Mouse (Mus musculus): Measurements from ENCODE around the gene Krt5.
"Not testable (repeated sequence)": the region's sequence is repeated elsewhere in the genome, so short reads cannot be mapped to it uniquely, and the experiment has no call there.

Gene Krt5

GRCm38 (mm10) chr15:101712720-101713119, at the start of gene Krt5:
Krt5 (minus strand) TSS chr15:101712898.
- DNase-seq: no peak

GRCm38 (mm10) chr15:101742711-101743110, 30.0 kb upstream of the Krt5 start, which contains the start of gene Krt71:
Krt71 (minus strand) TSS chr15:101743109.
- DNase-seq: peak; percentile 58

DNA sequence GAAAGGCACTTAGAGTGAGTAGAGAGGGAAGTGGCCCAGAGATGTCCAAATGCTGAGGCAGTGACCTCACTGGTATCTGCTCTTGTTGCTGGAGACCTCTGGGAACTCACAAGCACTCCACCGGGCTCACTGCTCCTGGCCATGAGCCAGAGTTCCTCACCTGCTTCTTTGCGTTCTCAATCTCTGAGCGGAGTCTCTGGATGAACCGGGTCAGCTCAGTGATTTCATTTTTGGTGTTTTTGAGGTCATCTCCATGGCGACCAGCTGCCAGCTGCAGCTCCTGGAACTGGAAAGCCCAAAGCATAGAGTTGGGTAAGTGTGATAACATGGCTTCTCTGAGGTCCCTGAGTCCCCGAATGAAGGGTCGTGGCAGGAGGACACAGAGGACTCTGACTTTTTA, 25.1 kb upstream of the Krt5 start:
- DNase-seq: no peak

DNA sequence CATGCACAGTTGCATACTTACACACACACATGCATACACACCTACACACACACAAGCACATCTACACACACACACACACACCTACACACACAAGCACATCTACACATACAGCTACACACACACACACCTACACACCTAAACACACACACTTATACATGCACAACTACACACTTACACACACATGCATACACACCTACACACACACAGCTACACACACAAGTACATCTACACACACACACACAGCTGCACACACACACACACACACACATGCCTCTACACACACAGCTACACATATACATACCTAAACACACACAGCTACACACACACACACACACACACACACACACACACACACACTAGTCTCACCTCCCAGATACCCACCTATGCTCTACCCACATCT, 18.0 kb upstream of the Krt5 start:
- no peak for DNase-seq

DNA sequence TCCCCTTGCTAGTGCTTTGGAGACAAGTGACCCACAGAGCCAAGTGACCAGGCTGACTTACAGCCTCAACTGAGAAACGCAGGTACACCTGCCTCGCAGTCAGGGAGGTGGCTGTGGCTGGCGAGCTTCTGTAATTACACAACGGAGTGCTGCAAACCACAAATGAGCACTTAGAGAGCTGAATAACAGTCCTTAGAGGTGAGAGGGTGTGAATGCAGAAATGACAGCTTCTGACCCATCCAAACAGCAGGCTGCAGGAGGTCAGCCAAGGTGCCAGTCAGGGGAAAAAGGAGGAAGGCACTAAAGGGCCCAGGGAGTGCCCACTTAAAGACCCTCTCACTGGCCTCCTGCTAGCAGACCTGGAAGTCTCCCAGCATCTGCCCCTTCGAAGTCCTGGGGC, 12.0 kb upstream of the Krt5 start:
- no peak for DNase-seq

GRCm38 (mm10) chr15:101715831-101716230, 3.1 kb upstream of the Krt5 start:
- DNase-seq: no peak

DNA sequence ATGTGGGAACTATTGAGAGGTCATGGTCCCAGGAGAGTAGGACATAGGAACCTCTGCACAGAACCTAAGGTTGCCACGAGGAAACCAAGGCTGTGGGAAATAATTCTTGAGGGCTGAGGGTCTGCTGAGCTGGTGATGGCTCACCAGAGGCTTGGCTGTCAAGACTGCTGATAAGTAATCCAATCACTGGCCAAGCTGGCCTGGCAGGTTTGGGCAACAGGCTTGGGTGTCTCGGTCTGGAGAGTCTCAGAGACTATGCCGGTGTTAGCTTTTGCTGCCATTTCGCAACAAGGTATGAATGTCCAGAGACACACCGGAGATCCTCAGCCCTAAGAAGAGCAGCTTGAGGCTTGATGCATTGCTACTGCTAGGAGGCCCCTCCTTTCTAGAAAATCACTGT, 1.7 kb upstream of the Krt5 start:
- no peak for DNase-seq

- peak; percentile 4 for DNase-seq
Observed at GRCm38 (mm10) chr15:101713731-101714130, 1.0 kb upstream of the Krt5 start.

DNA sequence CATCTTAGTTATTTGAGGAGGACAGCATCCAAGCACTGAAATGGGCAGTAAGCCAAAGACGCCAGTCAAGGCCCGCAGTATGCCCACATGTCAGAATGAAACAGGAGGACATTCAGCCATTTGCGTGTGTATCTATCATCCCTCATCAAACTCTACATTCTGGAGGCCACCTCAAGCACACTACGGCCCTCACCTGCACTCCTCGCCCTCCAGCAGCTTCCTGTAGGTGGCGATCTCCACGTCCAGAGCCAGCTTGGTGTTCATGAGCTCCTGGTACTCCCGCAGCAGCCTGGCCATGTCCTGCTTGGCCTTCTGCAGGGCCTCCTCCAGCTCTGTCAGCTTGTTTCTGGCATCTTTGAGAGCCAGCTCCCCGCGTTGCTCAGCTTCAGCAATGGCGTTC, 4.0 kb downstream of the Krt5 start:
- DNase-seq: no peak

DNA sequence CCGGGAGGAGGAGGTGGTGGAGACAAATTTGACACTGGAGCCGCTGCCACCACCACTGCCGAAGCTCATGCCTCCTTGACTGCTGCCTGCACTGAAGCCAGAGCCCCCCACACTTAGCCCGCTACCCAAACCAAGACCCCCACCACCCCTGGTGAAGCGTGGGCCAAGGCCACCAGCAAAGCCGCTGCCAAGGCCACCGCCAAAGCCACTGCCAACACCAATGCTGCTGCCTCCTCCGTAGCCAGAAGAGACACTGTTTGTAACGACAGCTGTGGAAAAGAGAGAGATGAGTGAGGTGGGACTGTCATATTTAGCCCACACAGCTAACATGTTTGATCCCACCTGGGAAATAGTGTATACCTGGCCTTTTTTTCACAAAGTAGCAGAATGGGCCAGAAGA, 5.2 kb downstream of the Krt5 start:
- no peak for DNase-seq

GRCm38 (mm10) chr15:101704066-101704465, 8.6 kb downstream of the Krt5 start:
- no peak for DNase-seq

GRCm38 (mm10) chr15:101702380-101702779, 10.3 kb downstream of the Krt5 start:
- DNase-seq: no peak

DNA sequence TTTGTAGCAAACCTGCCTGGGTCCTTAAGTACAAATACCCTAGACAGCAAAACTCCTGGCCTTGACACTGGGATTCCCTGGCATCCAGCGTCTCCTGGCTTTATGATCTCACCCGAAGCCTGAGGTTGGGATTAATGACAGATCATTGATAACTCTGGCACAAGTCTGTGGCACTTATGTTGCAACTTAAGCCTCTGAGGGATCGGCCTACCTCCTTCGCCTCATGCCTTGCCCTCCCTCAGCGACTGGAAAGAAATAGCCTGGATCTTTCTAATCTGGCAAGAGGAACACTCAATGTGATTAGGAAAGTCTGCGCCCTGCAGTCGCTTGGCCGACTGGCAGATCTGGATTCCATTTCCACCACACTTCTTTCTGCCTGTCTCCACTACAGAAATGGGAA, 12.8 kb downstream of the Krt5 start:
- DNase-seq: no peak

DNA sequence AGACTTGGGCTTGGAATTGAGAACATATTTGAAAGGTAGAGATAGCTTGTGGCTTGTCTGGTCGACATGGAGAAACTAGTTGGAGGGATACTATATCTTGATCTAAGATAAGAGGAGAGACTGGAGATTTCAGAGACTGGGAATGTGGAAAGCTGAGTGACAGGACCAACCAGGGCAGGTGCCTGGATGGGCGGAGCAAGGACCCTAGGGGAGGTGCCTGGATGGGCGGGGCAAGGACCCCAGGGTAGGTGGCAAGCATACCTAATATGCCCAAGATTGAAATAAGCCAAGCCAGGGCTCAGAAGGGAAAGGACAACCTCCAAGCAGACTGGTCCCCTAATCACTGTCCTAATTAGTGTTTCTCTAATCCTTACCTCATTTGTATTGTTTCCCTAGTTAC, 13.5 kb downstream of the Krt5 start:
- no peak for DNase-seq

DNA sequence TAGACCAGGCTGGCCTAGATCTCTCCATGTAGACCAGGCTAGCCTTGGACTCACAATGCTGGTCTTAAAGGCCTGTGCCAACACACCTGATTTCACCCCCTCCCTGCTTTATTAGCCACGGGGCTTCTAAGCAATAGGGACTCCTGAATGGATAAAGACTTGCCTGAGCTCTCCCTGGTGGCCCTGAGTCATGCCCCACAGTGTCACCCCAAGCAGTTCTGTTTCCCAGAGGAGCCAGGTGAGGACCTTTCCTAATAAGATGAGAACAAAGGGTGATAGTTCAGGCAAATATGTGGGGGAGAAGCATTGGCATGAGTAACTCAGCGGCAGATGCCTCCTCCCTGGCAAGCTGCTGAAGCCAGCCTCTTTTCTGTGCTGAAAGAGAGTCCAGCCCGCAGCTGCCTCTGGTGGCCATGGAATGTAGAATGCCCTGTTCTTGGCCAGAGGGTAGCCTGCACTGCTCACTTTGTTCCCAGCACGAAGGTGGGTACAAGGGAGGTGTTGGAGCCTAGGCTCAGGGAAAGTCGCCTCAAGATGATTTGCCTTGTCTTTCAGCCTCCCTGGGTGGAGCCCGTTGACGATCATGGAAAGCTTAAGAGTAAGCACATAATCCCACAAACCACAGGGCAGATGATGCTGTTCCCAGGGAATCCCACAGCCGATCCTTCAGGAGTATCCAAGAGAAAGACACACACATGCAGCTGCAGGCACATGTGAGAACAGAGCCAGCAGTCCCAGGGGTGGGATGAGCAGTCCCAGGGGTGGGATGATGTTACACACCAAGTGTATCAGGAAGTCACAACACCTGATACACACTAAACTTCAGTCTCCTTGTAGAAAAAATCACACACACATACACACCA, 15.1 kb downstream of the Krt5 start:
- DNase-seq: no peak

- DNase-seq: no peak
Observed at GRCm38 (mm10) chr15:101694207-101694606, 18.5 kb downstream of the Krt5 start, which contains the start of gene Krt6a. Krt6a (minus strand) TSS chr15:101694307.

DNA sequence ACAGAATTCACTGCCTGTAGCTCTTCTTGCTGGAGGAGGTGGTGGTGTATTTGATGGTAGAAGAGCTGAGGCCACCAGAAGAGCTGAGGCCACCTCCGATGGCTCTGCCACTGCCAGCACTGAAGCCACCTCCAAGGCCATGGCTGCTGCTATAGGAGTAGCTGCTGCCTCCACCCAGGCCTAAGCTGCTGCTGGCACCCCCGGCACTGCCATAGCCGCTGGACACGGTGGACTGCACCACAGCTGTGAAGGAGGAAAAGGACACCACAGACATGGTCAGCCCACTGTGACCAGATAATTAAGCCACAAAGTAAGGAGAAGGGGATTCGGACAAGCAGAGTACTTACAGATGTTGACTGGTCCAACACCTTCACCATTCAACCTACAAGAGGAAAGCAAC, 22.2 kb downstream of the Krt5 start:
- DNase-seq: not testable (repeated sequence)

DNA sequence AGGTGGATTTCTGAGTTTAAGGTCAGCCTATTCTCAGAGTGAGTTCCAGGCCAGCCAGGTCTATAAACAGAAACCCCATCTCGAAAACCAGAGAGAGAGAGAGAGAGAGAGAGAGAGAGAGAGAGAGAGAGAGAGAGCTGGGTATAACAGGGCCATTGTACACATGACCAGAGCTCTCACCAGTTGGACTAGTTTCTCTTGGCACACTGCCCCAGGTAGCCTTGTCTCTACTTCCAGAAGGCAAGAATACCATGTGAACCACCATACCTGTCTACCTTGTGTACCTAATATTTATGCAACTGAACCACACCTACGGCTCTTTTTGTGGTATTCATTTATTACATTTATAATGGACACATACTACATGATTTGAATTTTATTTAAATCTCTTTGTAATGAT, 24.5 kb downstream of the Krt5 start:
- no peak for DNase-seq

DNA sequence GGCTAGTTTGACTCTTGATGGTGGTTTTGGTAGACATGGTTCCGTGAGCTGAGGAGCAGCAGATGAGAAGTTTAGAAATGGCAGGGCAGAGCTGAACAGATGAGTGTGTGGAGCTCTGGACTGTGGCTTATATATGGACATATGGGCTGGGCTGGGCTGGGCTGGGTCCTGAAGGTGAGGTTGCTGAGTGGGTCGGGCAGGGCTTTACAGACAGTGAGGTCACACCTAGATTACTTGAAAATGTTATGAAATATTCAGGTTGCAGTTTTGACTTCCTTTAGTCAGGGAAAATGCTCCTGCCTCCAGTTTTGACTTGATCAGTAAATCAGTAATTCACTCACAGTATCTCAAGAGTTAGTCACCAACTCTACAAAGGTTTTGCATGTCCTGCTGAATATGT, 32.5 kb downstream of the Krt5 start, which contains the start of gene Krt6b:
Gene Krt6b, minus strand, starts transcription at position 101 of the 400 bp plus-strand sequence.
- DNase-seq: no peak

DNA sequence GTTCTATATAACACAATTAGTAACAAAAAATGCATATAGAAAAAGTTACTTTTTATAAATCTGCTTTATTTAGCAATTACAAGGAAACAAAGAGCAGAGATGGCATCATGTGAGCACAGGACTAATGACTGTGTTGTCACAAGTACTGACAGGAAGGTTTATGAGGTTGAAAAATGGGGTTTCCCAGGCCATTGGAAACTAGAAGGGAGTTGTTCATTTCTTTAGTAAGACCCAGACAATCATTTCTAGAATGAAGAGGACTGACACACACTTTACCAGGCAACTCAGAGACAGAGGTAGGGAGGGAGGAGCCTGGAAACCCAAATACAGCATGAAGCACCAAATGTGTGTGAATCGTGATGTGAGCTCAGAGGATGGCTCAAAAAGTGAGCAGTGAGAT, 36.7 kb downstream of the Krt5 start:
- no peak for DNase-seq
